Mouse (Mus musculus) testis, postnatal 10 days (tissue): ENCODE data around the gene Sprr1b.
"Not testable (repeated sequence)": the region's sequence is repeated elsewhere in the genome, so short reads cannot be mapped to it uniquely, and the experiment has no call there.

Experiments used
- DNase-seq: peaks from one replicate; pipeline ENCODE4 v3.0.0; 2021; ENCODE audit warnings: low spot score

Sprr1b gene

GRCm38 (mm10) chr3:92438689-92439088 is at the start of gene Sprr1b:
Gene Sprr1b, minus strand, starts transcription at chr3:92438789.
- no peak for DNase-seq

- no peak for DNase-seq
Measured at GRCm38 (mm10) chr3:92486307-92486706, 47.7 kb upstream of the Sprr1b start.

- DNase-seq = no peak
Measured at GRCm38 (mm10) chr3:92485863-92486262, 47.3 kb upstream of the Sprr1b start, which contains the start of gene Sprr1a. Gene Sprr1a, minus strand, starts transcription at chr3:92485895.

DNA sequence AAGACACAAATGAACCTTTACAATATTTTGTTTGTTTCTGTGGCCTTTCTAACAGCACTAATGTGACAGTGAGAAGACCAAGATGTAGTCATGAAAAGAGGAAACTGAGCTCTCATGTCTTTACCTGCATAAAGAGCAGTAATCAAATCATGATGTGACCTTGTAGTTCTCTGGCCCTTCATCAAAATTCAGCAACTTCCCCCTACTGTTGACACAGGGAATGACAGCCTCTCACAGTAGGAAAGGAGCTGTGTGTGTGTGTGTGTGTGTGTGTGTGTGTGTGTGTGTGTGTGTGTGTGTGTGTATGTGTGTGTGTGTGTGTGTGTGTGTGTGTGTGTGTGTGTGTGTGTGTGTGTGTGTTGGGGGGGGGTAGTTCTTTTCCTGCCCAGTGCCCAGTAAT is 42.7 kb upstream of the Sprr1b start:
- DNase-seq = not testable (repeated sequence)

- DNase-seq = no peak
Measured at GRCm38 (mm10) chr3:92470111-92470510, 31.5 kb upstream of the Sprr1b start.

DNA sequence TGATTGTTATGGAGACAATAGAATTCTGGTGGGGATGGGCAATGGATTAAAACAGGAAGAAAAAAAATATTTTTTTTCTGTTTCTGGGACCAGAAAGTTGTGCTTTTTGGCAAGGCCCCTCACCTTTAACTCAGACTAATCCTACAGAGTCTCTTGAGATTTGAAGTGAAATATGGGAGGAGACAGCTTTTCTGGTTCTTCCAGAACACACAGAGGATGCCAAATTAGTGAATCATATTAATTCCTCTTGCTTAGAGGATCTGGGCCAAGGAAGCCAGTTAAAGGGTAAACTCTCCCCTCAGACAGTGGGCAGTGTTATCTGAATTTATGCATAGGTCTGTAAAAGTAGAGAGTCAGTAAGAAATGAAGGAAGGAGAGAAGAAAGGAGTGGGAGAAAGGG is 28.8 kb upstream of the Sprr1b start:
- no peak for DNase-seq

DNA sequence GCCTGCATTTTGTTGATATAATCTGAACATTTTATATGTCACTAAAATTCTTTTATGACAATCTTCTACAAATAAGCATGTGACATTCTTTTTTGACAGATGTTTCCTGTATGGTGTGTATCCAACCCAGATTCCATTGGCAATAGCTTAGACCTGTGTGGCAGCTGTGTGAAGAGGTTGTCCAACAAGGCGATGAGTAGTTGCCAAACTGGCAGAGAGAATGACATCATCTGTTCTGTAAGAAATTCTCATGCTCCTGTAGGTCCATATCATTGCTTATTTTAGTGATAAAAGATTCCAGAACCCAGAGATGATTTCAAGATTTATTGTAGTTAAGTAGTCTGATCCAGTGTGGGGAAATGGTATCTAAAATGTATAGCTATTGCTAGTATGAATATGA is 28.0 kb upstream of the Sprr1b start:
- DNase-seq = no peak

GRCm38 (mm10) chr3:92458620-92459019 is 20.0 kb upstream of the Sprr1b start, which contains the start of gene Sprr3:
Gene Sprr3, minus strand, starts transcription at chr3:92458720.
- DNase-seq = no peak

DNA sequence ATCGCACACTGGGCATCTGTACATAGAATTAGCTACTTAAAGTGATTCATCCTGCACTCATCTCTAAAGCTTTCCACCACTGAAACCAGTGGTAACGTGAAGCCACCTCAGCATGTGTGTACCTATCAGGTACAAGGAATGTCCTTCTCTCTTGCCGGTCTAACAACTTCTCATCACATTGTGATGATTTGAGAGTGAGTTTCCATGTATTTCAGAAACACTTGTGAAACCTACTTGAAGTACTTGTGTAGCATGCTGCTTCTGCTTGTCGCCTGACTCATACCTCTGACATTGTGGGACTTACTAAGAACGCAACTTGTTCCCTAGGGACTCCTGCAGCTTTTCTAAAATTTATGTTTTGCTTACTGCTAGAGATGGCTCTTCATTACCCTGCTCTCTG is 16.6 kb upstream of the Sprr1b start:
- no peak for DNase-seq

DNA sequence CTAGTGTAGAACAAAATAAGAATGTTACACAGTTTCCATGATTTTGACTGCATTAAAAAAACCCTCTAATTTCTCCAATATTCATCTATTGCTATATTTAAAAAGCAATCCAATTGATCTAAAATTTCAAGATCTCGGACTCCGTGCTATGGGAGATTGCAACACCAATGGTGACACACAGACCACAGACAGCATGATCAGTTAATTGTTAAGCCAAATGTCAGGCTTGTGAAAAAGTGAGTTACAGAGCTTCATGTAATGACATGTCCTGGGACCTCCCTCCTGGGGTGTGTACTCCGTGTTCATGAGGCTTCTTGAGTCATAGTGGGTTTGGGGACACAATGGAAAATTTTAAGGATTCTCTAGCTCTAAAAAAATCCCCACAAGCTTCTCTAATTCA is 1.6 kb upstream of the Sprr1b start:
- no peak for DNase-seq

- no peak for DNase-seq
Measured at GRCm38 (mm10) chr3:92432282-92432681, 6.3 kb downstream of the Sprr1b start, which contains the start of gene Sprr2k. Gene Sprr2k, plus strand, starts transcription at chr3:92432582.

- DNase-seq = no peak
Measured at GRCm38 (mm10) chr3:92429323-92429722, 9.3 kb downstream of the Sprr1b start, which contains the start of gene Gm9774. Gene Gm9774, minus strand, starts transcription at chr3:92429423.

DNA sequence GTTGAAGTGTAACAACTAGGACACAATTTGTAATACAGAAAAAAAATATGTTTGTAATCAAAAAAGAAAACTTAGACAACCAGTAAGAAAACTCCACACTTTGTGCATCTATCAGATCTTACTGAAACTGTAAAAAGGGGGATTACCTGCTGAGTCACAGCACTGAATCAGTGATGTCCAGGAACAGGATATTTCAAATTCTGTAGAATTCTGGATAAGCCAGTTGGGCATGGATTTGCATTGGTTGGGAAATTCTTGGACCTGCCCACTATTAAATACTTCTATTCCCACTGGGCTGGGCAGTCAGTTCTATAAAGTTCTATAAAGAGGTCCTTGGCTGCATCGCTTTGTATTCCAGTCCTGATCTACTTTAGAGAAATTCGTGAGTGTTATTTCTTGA is 20.8 kb downstream of the Sprr1b start, which contains the start of gene Sprr2j-ps:
Gene Sprr2j-ps, plus strand, starts transcription at position 301 of the 400 bp plus-strand sequence.
- DNase-seq = no peak

GRCm38 (mm10) chr3:92407691-92408090 is 30.9 kb downstream of the Sprr1b start, which contains the start of gene Sprr2i:
Gene Sprr2i, plus strand, starts transcription at chr3:92407991.
- DNase-seq = no peak

DNA sequence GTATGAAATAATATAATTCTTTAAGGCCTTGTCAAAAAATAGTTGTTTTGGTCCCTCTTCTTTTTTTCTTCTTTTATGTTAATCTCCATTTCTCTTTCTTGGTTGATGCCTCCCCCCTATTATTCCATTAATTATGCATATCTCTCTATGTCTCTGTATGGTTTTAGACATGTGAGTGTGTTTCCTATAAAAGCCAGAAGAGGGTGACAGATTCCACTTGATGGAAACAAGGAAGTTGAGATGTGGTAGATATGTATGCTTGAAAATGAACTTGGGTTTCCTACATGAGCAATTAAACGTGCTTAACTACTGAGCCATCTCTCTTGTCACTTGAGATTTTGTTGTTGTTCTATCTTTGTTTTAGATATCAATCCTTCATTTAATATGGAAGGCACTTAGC is 44.3 kb downstream of the Sprr1b start:
- no peak for DNase-seq
